Mouse (Mus musculus): Measurements from ENCODE around the gene Inhba. TPM values are rescaled to one million over a fixed set of nuclear protein-coding genes. Genes with fewer than 3 reads are reported as not detected.

Gene Inhba
- 7.8 TPM for polyA plus RNA-seq (2021)

GRCm38 (mm10) chr13:16011372-16012242, at the start of gene Inhba:
Gene Inhba, plus strand, starts transcription at chr13:16011851.
- CTCF ChIA-PET: interaction anchor here (0.9 to 1.9 kb wide), 14 partner anchors 9 to 1420 kb away, joined by 3 to 16 read pairs (median 4); no protein-coding TSS in a partner anchor
- peak; percentile 70 for ATAC-seq
- POLR2A ChIA-PET: interaction anchor here (0.6 to 1.3 kb wide), 3 partner anchors 9 to 1694 kb away, joined by 3 to 10 read pairs (median 5); no protein-coding TSS in a partner anchor
- in situ Hi-C loops (cut with MboI; ENCODE audit: low pct_unique_long_range_greater_than_20kb): loop anchor here (10.0 to 25.0 kb wide), 6 partner anchors 226 to 1573 kb away; no protein-coding TSS in a partner anchor
- no peak for TF ChIP-seq CTCF (IDR thresholded peaks at IDR 0.05)
- DNase-seq (ENCODE audit: low read depth, low spot score): no peak
- H3K27me3 ChIP-seq: no peaks in the 10 kb centered on the region

- ATAC-seq: no peak
- no peak for TF ChIP-seq CTCF (IDR thresholded peaks at IDR 0.05)
- POLR2A ChIA-PET: no interaction called here
- no peaks in the 10 kb centered on the region for H3K27me3 ChIP-seq
- in situ Hi-C loops (cut with MboI; ENCODE audit: low pct_unique_long_range_greater_than_20kb): loop anchor here (25.0 kb wide), 1 partner anchor 1314 kb away; no protein-coding TSS in a partner anchor
- no peak for DNase-seq (ENCODE audit: low read depth, low spot score)
- CTCF ChIA-PET: no interaction called here
Observed at GRCm38 (mm10) chr13:15976584-15976983, 35.1 kb upstream of the Inhba start.

GRCm38 (mm10) chr13:15979551-15979950, 32.1 kb upstream of the Inhba start:
- no peak for ATAC-seq
- ChIA-PET CTCF (no interaction called here), POLR2A (no interaction called here)
- in situ Hi-C loops (cut with MboI; ENCODE audit: low pct_unique_long_range_greater_than_20kb): loop anchor here (25.0 kb wide), 1 partner anchor 1317 kb away; no protein-coding TSS in a partner anchor
- no peak for TF ChIP-seq CTCF (IDR thresholded peaks at IDR 0.05)
- H3K27me3 ChIP-seq: no peaks in the 10 kb centered on the region
- DNase-seq (ENCODE audit: low read depth, low spot score): no peak

GRCm38 (mm10) chr13:15982041-15982440, 29.6 kb upstream of the Inhba start:
- TF ChIP-seq CTCF (IDR thresholded peaks at IDR 0.05): no peak
- in situ Hi-C loops (cut with MboI; ENCODE audit: low pct_unique_long_range_greater_than_20kb): loop anchor here (25.0 kb wide), 1 partner anchor 1320 kb away; no protein-coding TSS in a partner anchor
- H3K27me3 ChIP-seq: no peaks in the 10 kb centered on the region
- ChIA-PET POLR2A (no interaction called here), CTCF (no interaction called here)
- ATAC-seq (no peak), DNase-seq (ENCODE audit: low read depth, low spot score) (no peak)

- H3K27me3 ChIP-seq: no peaks in the 10 kb centered on the region
- in situ Hi-C loops (cut with MboI; ENCODE audit: low pct_unique_long_range_greater_than_20kb): loop anchor here (25.0 kb wide), 1 partner anchor 1323 kb away; no protein-coding TSS in a partner anchor
- POLR2A ChIA-PET: no interaction called here
- no peak for ATAC-seq
- peak; percentile 32 for TF ChIP-seq CTCF (IDR thresholded peaks at IDR 0.05)
- CTCF ChIA-PET: interaction anchor here (0.8 to 1.5 kb wide), 7 partner anchors 8 to 1446 kb away, joined by 3 to 6 read pairs (median 3); partner anchors contain the start of gene Inhba
- DNase-seq (ENCODE audit: low read depth, low spot score): no peak
Observed at GRCm38 (mm10) chr13:15985761-15986160, 25.9 kb upstream of the Inhba start.

GRCm38 (mm10) chr13:15986172-15986571, 25.5 kb upstream of the Inhba start:
- TF ChIP-seq CTCF (IDR thresholded peaks at IDR 0.05): no peak
- POLR2A ChIA-PET: no interaction called here
- DNase-seq (ENCODE audit: low read depth, low spot score) (no peak), ATAC-seq (no peak)
- CTCF ChIA-PET: interaction anchor here (0.8 to 1.5 kb wide), 4 partner anchors 9 to 56 kb away, joined by 3 to 6 read pairs (median 3); partner anchors contain the start of gene Inhba
- in situ Hi-C loops (cut with MboI; ENCODE audit: low pct_unique_long_range_greater_than_20kb): loop anchor here (25.0 kb wide), 1 partner anchor 1324 kb away; no protein-coding TSS in a partner anchor
- no peaks in the 10 kb centered on the region for H3K27me3 ChIP-seq

- CTCF ChIA-PET: interaction anchor here (1.2 kb wide), 1 partner anchor 10 kb away, joined by 3 read pairs; no protein-coding TSS in a partner anchor
- no peak for ATAC-seq
- POLR2A ChIA-PET: no interaction called here
- DNase-seq (ENCODE audit: low read depth, low spot score): no peak
- TF ChIP-seq CTCF (IDR thresholded peaks at IDR 0.05): no peak
- no peaks in the 10 kb centered on the region for H3K27me3 ChIP-seq
- in situ Hi-C loops (cut with MboI; ENCODE audit: low pct_unique_long_range_greater_than_20kb): loop anchor here (25.0 kb wide), 1 partner anchor 1333 kb away; no protein-coding TSS in a partner anchor
Observed at GRCm38 (mm10) chr13:15995314-15995713, 16.3 kb upstream of the Inhba start.

GRCm38 (mm10) chr13:16005517-16005916, 6.1 kb upstream of the Inhba start:
- no peaks in the 10 kb centered on the region for H3K27me3 ChIP-seq
- no peak for DNase-seq (ENCODE audit: low read depth, low spot score)
- peak; percentile 65 for ATAC-seq
- in situ Hi-C loops (cut with MboI; ENCODE audit: low pct_unique_long_range_greater_than_20kb): loop anchor here (10.0 to 25.0 kb wide), 3 partner anchors 131 to 1207 kb away; no protein-coding TSS in a partner anchor
- peak; percentile 79 for TF ChIP-seq CTCF (IDR thresholded peaks at IDR 0.05)
- CTCF ChIA-PET: interaction anchor here (1.0 to 1.4 kb wide), 3 partner anchors 9 to 758 kb away, joined by 3 to 4 read pairs (median 4); no protein-coding TSS in a partner anchor
- POLR2A ChIA-PET: no interaction called here

GRCm38 (mm10) chr13:16007748-16008147, 3.9 kb upstream of the Inhba start:
- no peaks in the 10 kb centered on the region for H3K27me3 ChIP-seq
- TF ChIP-seq CTCF (IDR thresholded peaks at IDR 0.05): no peak
- ATAC-seq (no peak), DNase-seq (ENCODE audit: low read depth, low spot score) (no peak)
- CTCF ChIA-PET: interaction anchor here (1.0 to 1.9 kb wide), 2 partner anchors 13 to 17 kb away, joined by 3 to 5 read pairs; no protein-coding TSS in a partner anchor
- in situ Hi-C loops (cut with MboI; ENCODE audit: low pct_unique_long_range_greater_than_20kb): loop anchor here (10.0 to 25.0 kb wide), 3 partner anchors 133 to 1205 kb away; no protein-coding TSS in a partner anchor
- POLR2A ChIA-PET: no interaction called here

GRCm38 (mm10) chr13:16008348-16008747, 3.3 kb upstream of the Inhba start:
- POLR2A ChIA-PET: no interaction called here
- in situ Hi-C loops (cut with MboI; ENCODE audit: low pct_unique_long_range_greater_than_20kb): loop anchor here (10.0 to 25.0 kb wide), 3 partner anchors 134 to 1204 kb away; no protein-coding TSS in a partner anchor
- no peak for ATAC-seq
- TF ChIP-seq CTCF (IDR thresholded peaks at IDR 0.05): no peak
- CTCF ChIA-PET: interaction anchor here (1.9 kb wide), 1 partner anchor 12 kb away, joined by 5 read pairs; no protein-coding TSS in a partner anchor
- H3K27me3 ChIP-seq: no peaks in the 10 kb centered on the region
- DNase-seq (ENCODE audit: low read depth, low spot score): no peak
